ENCODE assay signal across 8 mouse cellular contexts in genomic region chr4:109393902-109394301, GRCm38 (mm10). TPM values are rescaled to one million over a fixed set of nuclear protein-coding genes. Genes with fewer than 3 reads are reported as not detected.
A peak's percentile ranks its signal among the peaks of the same experiment; 100 is the strongest.
DNase-seq lines count a peak whose midpoint lies in the region; ATAC-seq and TF ChIP-seq lines count a peak whose summit lies in the region.

No protein-coding gene starts in this region.

- peaks cover 9% of the 10 kb centered on the region; the same call in 1 of the 2 replicates for H3K4me1 ChIP-seq in heart, embryonic 11.5 days (ENCODE audit: control insufficient read depth, insufficient read depth, low read length)
- H3K4me1 ChIP-seq in heart, postnatal 0 days (ENCODE audit: control insufficient read depth, insufficient read depth), result no peaks in the 10 kb centered on the region
- H3K4me1 ChIP-seq in liver, embryonic 11.5 days (replicated peaks; ENCODE audit: control insufficient read depth, insufficient read depth, low read length), result peaks cover 15% of the 10 kb centered on the region
- peaks cover 6% of the 10 kb centered on the region; the same call in 1 of the 2 replicates for H3K4me1 ChIP-seq in neural tube, embryonic 13.5 days (replicated peaks)

- DNase-seq in heart, postnatal 25 days (ENCODE audit: low spot score), result no peak
- DNase-seq in ZHBTc4 (ENCODE audit: low read depth, low spot score), result peak; percentile 18
- DNase-seq in heart, postnatal 0 days (ENCODE audit: low spot score), result no peak
- peak; percentile 46 for DNase-seq in liver, embryonic 11.5 days (ENCODE audit: low spot score)
- DNase-seq in gastrocnemius, postnatal 10 days, result no peak

- H3K27me3 ChIP-seq in heart, embryonic 11.5 days (ENCODE audit: control insufficient read depth, insufficient read depth, low read length), result 0 out of 2 replicates have a peak, but pooled peaks cover 2% of the 10 kb centered on the region
- H3K27me3 ChIP-seq in heart, postnatal 0 days (ENCODE audit: control insufficient read depth, insufficient read depth, low read length), result no peaks in the 10 kb centered on the region
- no peaks in the 10 kb centered on the region for H3K27me3 ChIP-seq in liver, embryonic 11.5 days (replicated peaks; ENCODE audit: control insufficient read depth, insufficient read depth, low read length)
- no peaks in the 10 kb centered on the region for H3K27me3 ChIP-seq in neural tube, embryonic 13.5 days

- 0 out of 2 replicates have a peak overlapping the region, but pooled peaks have one; percentile 14 for H3K4me3 ChIP-seq in heart, embryonic 11.5 days (ENCODE audit: low read depth, low read length)
- no peak overlapping the region for H3K4me3 ChIP-seq in heart, postnatal 0 days (ENCODE audit: low read depth, low read length)
- H3K4me3 ChIP-seq in liver, embryonic 11.5 days (ENCODE audit: low read depth, low read length), result no peak overlapping the region
- H3K4me3 ChIP-seq in neural tube, embryonic 13.5 days, result no peak overlapping the region

- H3K9ac ChIP-seq in heart, embryonic 11.5 days (ENCODE audit: low read depth, low read length), result no peak overlapping the region
- no peak overlapping the region for H3K9ac ChIP-seq in heart, postnatal 0 days (replicated peaks; ENCODE audit: low read depth, low read length)
- no peak overlapping the region for H3K9ac ChIP-seq in liver, embryonic 11.5 days (ENCODE audit: low read depth, low read length)
- 0 out of 2 replicates have a peak overlapping the region, but pooled peaks have one; percentile 43 for H3K9ac ChIP-seq in neural tube, embryonic 13.5 days

- no peak overlapping the region for H3K27ac ChIP-seq in heart, embryonic 11.5 days (ENCODE audit: low read depth, low read length)
- no peak overlapping the region for H3K27ac ChIP-seq in heart, postnatal 0 days (ENCODE audit: low read depth)
- H3K27ac ChIP-seq in liver, embryonic 11.5 days (ENCODE audit: low read depth, low read length), result no peak overlapping the region
- no peak overlapping the region for H3K27ac ChIP-seq in neural tube, embryonic 13.5 days (replicated peaks)

- peak; percentile 55; the same call in 1 of the 2 replicates for ATAC-seq in heart, embryonic 11.5 days (replicated peaks; ENCODE audit: insufficient number of reproducible peaks, low FRiP score, low TSS enrichment)
- no peak; the same call in 1 of the 2 replicates for ATAC-seq in heart, postnatal 0 days (ENCODE audit: insufficient read depth, low read depth)
- ATAC-seq in liver, embryonic 11.5 days (replicated peaks; ENCODE audit: low FRiP score), result peak; percentile 80
- no peak for ATAC-seq in neural tube, embryonic 13.5 days (ENCODE audit: low read depth)
- ATAC-seq in CD4-positive, CD25-positive, alpha-beta regulatory T cell, adult 4 months, result no peak

- no peaks in the 10 kb centered on the region for H3K9me3 ChIP-seq in heart, embryonic 11.5 days (replicated peaks; ENCODE audit: control insufficient read depth, low read length)
- no peaks in the 10 kb centered on the region for H3K9me3 ChIP-seq in heart, postnatal 0 days (replicated peaks; ENCODE audit: control insufficient read depth, low read length)
- no peaks in the 10 kb centered on the region for H3K9me3 ChIP-seq in liver, embryonic 11.5 days (ENCODE audit: control insufficient read depth, low read length)
- no peaks in the 10 kb centered on the region for H3K9me3 ChIP-seq in neural tube, embryonic 13.5 days

- WGBS in heart, embryonic 11.5 days (ENCODE audit: insufficient replicate concordance), result 11% methylated on average over 13 of the region's 13 CpGs
- 4% methylated on average over 13 of the region's 13 CpGs for WGBS in heart, postnatal 0 days
- WGBS in liver, embryonic 11.5 days, result 16% methylated on average over 13 of the region's 13 CpGs
- 15% methylated on average over 13 of the region's 13 CpGs for WGBS in neural tube, embryonic 13.5 days

- peak overlapping the region; percentile 58 for H3K4me2 ChIP-seq in heart, embryonic 11.5 days
- H3K4me2 ChIP-seq in heart, postnatal 0 days (ENCODE audit: low read depth, low read length), result peak overlapping the region; percentile 26; the same call in 1 of the 2 replicates
- H3K4me2 ChIP-seq in liver, embryonic 11.5 days, result peak overlapping the region; percentile 42
- H3K4me2 ChIP-seq in neural tube, embryonic 13.5 days, result peak overlapping the region; percentile 35

- no peaks in the 10 kb centered on the region for H3K36me3 ChIP-seq in heart, embryonic 11.5 days (ENCODE audit: control insufficient read depth, insufficient read depth, low read length)
- peaks cover 4% of the 10 kb centered on the region; the same call in 1 of the 2 replicates for H3K36me3 ChIP-seq in heart, postnatal 0 days (replicated peaks; ENCODE audit: control insufficient read depth, insufficient read depth, low read length)
- no peaks in the 10 kb centered on the region for H3K36me3 ChIP-seq in liver, embryonic 11.5 days (ENCODE audit: control insufficient read depth, insufficient read depth, low read length)
- 0 out of 2 replicates have a peak, but pooled peaks cover 8% of the 10 kb centered on the region for H3K36me3 ChIP-seq in neural tube, embryonic 13.5 days

- intact Hi-C loops in heart, postnatal 25 days (cut with DNase I), result no loop called here

- TF ChIP-seq CTCF in heart, postnatal 0 days (IDR thresholded peaks at IDR 0.05; ENCODE audit: low read depth), result peak; percentile 6; the same call in 1 of the 2 replicates

- no peak for TF ChIP-seq EP300 in heart, postnatal 0 days (IDR thresholded peaks at IDR 0.05; ENCODE audit: low read depth)

RNA-seq across cellular contexts. Expression of gene Ttc39a, which starts 12.5 kb away (rescaled TPM):
- polyA plus RNA-seq in heart, embryonic 11.5 days (2014; fragmentation: Nextera tagmentation; extraction: Ambion mirVana), result 10.8 and 11.4 TPM in 2 replicates
- total RNA-seq in heart, postnatal 25 days (2021), result 1 to 10 TPM; 1.1 to 2.1 TPM
- 4.2 and 10.0 TPM in 2 replicates for total RNA-seq in heart, postnatal 0 days (2014; rRNA removed; ENCODE audit: low replicate concordance)
- 3.4 and 3.6 TPM in 2 replicates for polyA plus RNA-seq in heart, postnatal 0 days (2015; fragmentation: Nextera tagmentation; extraction: Ambion mirVana)
- 10.9 and 12.0 TPM in 2 replicates for polyA plus RNA-seq in liver, embryonic 11.5 days (2014; fragmentation: Nextera tagmentation; extraction: Ambion mirVana)
- polyA plus RNA-seq in neural tube, embryonic 13.5 days (2015; fragmentation: Nextera tagmentation; extraction: Ambion mirVana), result 0.74 and 1.4 TPM in 2 replicates
- not detected for polyA plus RNA-seq in CD4-positive, CD25-positive, alpha-beta regulatory T cell, adult 4 months (2017; shearing (Covaris generic))
- under 1 TPM; 0.66 to 0.81 TPM for total RNA-seq in gastrocnemius, postnatal 10 days (2021)

Comparison
In these comparisons a context has a peak if more than half of its experiments do, and no peak if none do; other contexts are left out.
1. ATAC-seq: peak in heart, embryonic 11.5 days (single experiment) and liver, embryonic 11.5 days (single experiment); none in heart, postnatal 0 days (single experiment), neural tube, embryonic 13.5 days (single experiment) and CD4-positive, CD25-positive, alpha-beta regulatory T cell, adult 4 months (single experiment).
2. DNase-seq: peak in ZHBTc4 (single experiment) and liver, embryonic 11.5 days (single experiment); none in heart, postnatal 25 days (single experiment), heart, postnatal 0 days (single experiment) and gastrocnemius, postnatal 10 days (single experiment).
3. Peak in every context shown above with its lines, with median percentiles within 50 percentile points of each other: H3K4me2 ChIP-seq.